Mouse (Mus musculus) activated CD4-positive, CD25-positive, alpha-beta regulatory T cell (primary cell): ENCODE data around the gene Rnf183. TPM values are rescaled to one million over a fixed set of nuclear protein-coding genes. Genes with fewer than 3 reads are reported as not detected.

Experiments
- polyA plus RNA-seq, 2 experiments: library from polyadenylated mRNA; unstranded; fragments of 100-300 nt; shearing (Covaris generic); gene quantifications; one replicate each; pipeline ENCODE4 v1.2.1; 2017

Gene Rnf183
- polyA plus RNA-seq: under 1 TPM in 1 of 2 experiments, not detected in 1; 0.52 TPM

GRCm38 (mm10) chr4:62435081-62435480 is at the start of gene Rnf183:
Gene Rnf183, minus strand, starts transcription at chr4:62435252.

GRCm38 (mm10) chr4:62479937-62480708 is 45.1 kb upstream of the Rnf183 start, which contains the start of gene Bspry:
Gene Bspry, plus strand, starts transcription at chr4:62480053.

GRCm38 (mm10) chr4:62470598-62471051 is 35.6 kb upstream of the Rnf183 start, which contains the start of gene Wdr31:
Gene Wdr31, minus strand, starts transcription at chr4:62470896.

GRCm38 (mm10) chr4:62408601-62409282 is 26.3 kb downstream of the Rnf183 start, which contains the start of the genes Cdc26 and Prpf4:
Gene Cdc26, minus strand, starts transcription at chr4:62408642.
Gene Prpf4, plus strand, starts transcription at chr4:62408797.

Other genes starting within 250 kb of the Rnf183 start
- under 1 TPM in 1 of 2 experiments, not detected in 1; 0.45 TPM for gene Zfp37, start 204.2 kb downstream of the Rnf183 start, polyA plus RNA-seq
- 10 to 100 TPM; 13.7 to 17.0 TPM for gene Slc31a2, start 172.7 kb downstream of the Rnf183 start, polyA plus RNA-seq
- gene Fkbp15, start 74.7 kb downstream of the Rnf183 start, polyA plus RNA-seq: 10 to 100 TPM; 49.3 to 57.6 TPM
- gene Slc31a1, start 74.5 kb downstream of the Rnf183 start, polyA plus RNA-seq: 1 to 10 TPM; 8.6 to 9.4 TPM
- 100 to 1,000 TPM in 1 of 2 experiments, 10 to 100 TPM in 1; 84.1 to 112 TPM for gene Cdc26, start 26.6 kb downstream of the Rnf183 start, polyA plus RNA-seq
- gene Prpf4, start 26.5 kb downstream of the Rnf183 start, polyA plus RNA-seq: 10 to 100 TPM; 22.6 to 25.4 TPM
- under 1 TPM; 0.37 to 0.93 TPM for gene Wdr31, start 35.6 kb upstream of the Rnf183 start, polyA plus RNA-seq
- 10 to 100 TPM in 1 of 2 experiments, 1 to 10 TPM in 1; 3.7 to 11.2 TPM for gene Bspry, start 44.8 kb upstream of the Rnf183 start, polyA plus RNA-seq
- gene Hdhd3, start 68.2 kb upstream of the Rnf183 start, polyA plus RNA-seq: 1 to 10 TPM in 1 of 2 experiments, under 1 TPM in 1; 0.91 to 1.6 TPM
- 10 to 100 TPM; 61.2 to 61.8 TPM for gene Alad, start 84.7 kb upstream of the Rnf183 start, polyA plus RNA-seq
- gene Pole3, start 89.8 kb upstream of the Rnf183 start, polyA plus RNA-seq: 10 to 100 TPM; 29.2 to 40.9 TPM
- not detected for gene 4933430I17Rik, start 90.1 kb upstream of the Rnf183 start, polyA plus RNA-seq
- gene Rgs3, start 124.6 kb upstream of the Rnf183 start, polyA plus RNA-seq: 100 to 1,000 TPM in 1 of 2 experiments, 10 to 100 TPM in 1; 45.6 to 110 TPM